Mouse (Mus musculus) hindbrain, postnatal 0 days (tissue): ENCODE measurements at regions not wholly inside any gene's neighbourhood (a gene's known extent, or its start where the extent isn't known, plus 50 kb on each side); places are given as distances from the start of the nearest gene placed in this dataset.
"Not testable (repeated sequence)": the region's sequence is repeated elsewhere in the genome, so short reads cannot be mapped to it uniquely, and the experiment has no call there.

Experiments used
- ATAC-seq: fragments of 200-750 bp; cut with Nextera tagmentation; 2 replicates; pipeline ENCODE4 v1.8.0; 2017; ENCODE audit warnings: mild to moderate bottlenecking, moderate TSS enrichment, moderate library complexity
- DNase-seq: peaks from one replicate; pipeline ENCODE4 v3.0.0-alpha.2; 2015; ENCODE audit warnings: low spot score
- H3K27ac ChIP-seq: fragments of 300-500 bp; sonication (generic); 2 replicates; pipeline ENCODE4 v1.5.1; 2014; ENCODE audit warnings: mild to moderate bottlenecking
- H3K27me3 ChIP-seq: fragments of 300-500 bp; sonication (generic); 2 replicates; pipeline ENCODE4 v1.6.1; 2014; ENCODE audit warnings: low read length, mixed read lengths; ENCODE audit not compliant: insufficient read depth
- H3K36me3 ChIP-seq: fragments of 300-500 bp; sonication (generic); 2 replicates; pipeline ENCODE4 v1.6.1; 2014; ENCODE audit warnings: low read length, mixed read lengths; ENCODE audit not compliant: insufficient read depth
- H3K4me1 ChIP-seq: fragments of 300-500 bp; sonication (generic); 2 replicates; pipeline ENCODE4 v1.6.1; 2014; ENCODE audit warnings: antibody characterized with exemption, low read length, mixed read lengths; ENCODE audit not compliant: insufficient read depth
- H3K4me2 ChIP-seq: fragments of 300-500 bp; sonication (generic); 2 replicates; pipeline ENCODE4 v1.6.1; 2014; ENCODE audit warnings: low read depth, mild to moderate bottlenecking, low read length, moderate library complexity, mixed read lengths
- H3K4me3 ChIP-seq: fragments of 300-500 bp; sonication (generic); 2 replicates; pipeline ENCODE4 v1.5.1; 2014; ENCODE audit warnings: low read length
- H3K9ac ChIP-seq: fragments of 300-500 bp; sonication (generic); replicated peaks from 2 replicates; pipeline ENCODE4 v1.6.1; 2014; ENCODE audit warnings: mild to moderate bottlenecking, low read length, moderate library complexity, mixed read lengths
- H3K9me3 ChIP-seq: fragments of 300-500 bp; sonication (generic); 2 replicates; pipeline ENCODE4 v1.6.1; 2016; ENCODE audit warnings: low read length, mixed read lengths
- CTCF ChIP-seq: IDR thresholded peaks from 2 replicates; pipeline ENCODE4 v1.5.1; 2016; ENCODE audit warnings: antibody characterized with exemption, control low read depth, low read depth
- WGBS: fragments of 180-500 bp; shearing (Covaris S2); extraction: QIAGEN DNeasy Blood & Tissue Kit; methylation state at CpG from one replicate; pipeline ENCODE4 v1.1.7; 2014; 5-methylcytosine and 5-hydroxymethylcytosine counted together

DNA sequence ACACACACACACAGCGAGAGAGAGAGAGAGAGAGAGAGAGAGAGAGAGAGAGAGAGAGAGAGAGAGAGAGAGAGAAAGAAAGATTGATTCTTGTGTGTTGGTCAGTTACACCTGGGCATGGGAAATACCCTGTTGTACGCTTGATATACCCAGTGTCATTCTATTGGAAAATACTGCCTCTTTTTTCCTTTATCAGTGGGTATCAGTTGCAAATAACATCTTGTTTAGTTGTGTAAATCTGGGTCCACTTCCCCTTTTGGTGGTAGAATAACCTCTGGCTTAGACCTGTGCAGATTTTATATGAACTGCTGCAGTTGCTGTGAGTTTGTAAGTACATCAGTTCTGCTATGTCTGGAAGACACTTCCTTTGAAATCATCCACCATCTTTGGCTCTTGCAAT is 373.4 kb upstream of the Ccdc54 start:
- DNase-seq, result no peak
- TF ChIP-seq CTCF, result no peak
- no peak overlapping the region for H3K4me2 ChIP-seq

DNA sequence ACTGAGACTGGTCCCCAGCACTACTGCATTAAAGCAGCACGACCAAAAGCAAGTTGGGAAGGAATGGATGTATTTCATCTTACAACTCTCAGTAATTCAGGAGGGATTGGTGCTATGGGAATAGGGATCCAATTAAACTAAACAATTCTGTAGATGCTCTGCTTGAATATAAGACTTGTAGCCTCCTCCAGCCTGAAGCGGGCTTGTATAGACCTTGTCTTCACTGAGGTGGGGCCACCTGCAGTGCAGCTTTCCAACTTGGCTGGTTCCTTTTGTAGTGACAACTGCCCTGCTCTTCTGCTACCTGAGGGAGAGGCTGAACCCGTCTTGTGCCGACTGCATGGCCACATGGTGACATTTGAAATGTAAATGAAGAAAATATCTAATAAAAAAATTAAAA is 353.1 kb upstream of the Ccdc54 start:
- no peaks in the 10 kb centered on the region for H3K36me3 ChIP-seq
- DNase-seq, result no peak
- no peak overlapping the region for H3K4me3 ChIP-seq
- no peak for TF ChIP-seq CTCF
- ATAC-seq, result no peak
- no peaks in the 10 kb centered on the region for H3K9me3 ChIP-seq
- H3K27ac ChIP-seq, result no peak overlapping the region
- WGBS, result 70% methylated on average over 4 of the region's 4 CpGs
- H3K4me1 ChIP-seq, result no peaks in the 10 kb centered on the region
- H3K9ac ChIP-seq, result no peak overlapping the region
- no peaks in the 10 kb centered on the region for H3K27me3 ChIP-seq
- H3K4me2 ChIP-seq, result no peak overlapping the region

More for the DNA sequence above, 373.4 kb upstream of the Ccdc54 start:
- 89% methylated on average over 1 of the region's 2 CpGs for WGBS
- Histone ChIP-seq H3K4me1 (no peaks in the 10 kb centered on the region), H3K9me3 (no peaks in the 10 kb centered on the region), H3K27ac (no peak overlapping the region), H3K36me3 (no peaks in the 10 kb centered on the region), H3K9ac (no peak overlapping the region), H3K27me3 (no peaks in the 10 kb centered on the region), H3K4me3 (no peak overlapping the region)
- no peak for ATAC-seq

DNA sequence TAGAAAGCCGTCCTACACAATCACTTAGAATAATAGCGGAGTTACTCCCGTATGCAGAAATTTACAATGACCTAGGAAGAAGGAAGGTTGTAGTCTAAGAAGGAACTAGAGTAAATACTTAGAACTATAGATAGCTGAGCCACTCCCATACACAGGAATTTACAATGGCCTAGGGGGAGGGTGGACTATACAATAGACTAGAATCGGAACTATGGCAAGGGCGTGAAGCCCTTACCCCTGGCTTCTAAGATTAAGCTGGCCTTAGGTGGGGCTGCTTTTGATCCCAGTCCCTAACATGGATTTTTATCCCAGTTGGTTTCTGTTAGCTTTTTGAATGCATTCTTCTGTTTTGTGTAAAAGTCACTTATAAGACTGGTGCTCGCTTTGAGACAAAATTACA is 352.6 kb upstream of the Ccdc54 start:
- not testable (repeated sequence) for H3K4me3 ChIP-seq, H3K4me2 ChIP-seq, H3K4me1 ChIP-seq, H3K27ac ChIP-seq, H3K9ac ChIP-seq, H3K27me3 ChIP-seq, ATAC-seq, H3K9me3 ChIP-seq, DNase-seq, H3K36me3 ChIP-seq
- 94% methylated on average over 6 of the region's 6 CpGs for WGBS

DNA sequence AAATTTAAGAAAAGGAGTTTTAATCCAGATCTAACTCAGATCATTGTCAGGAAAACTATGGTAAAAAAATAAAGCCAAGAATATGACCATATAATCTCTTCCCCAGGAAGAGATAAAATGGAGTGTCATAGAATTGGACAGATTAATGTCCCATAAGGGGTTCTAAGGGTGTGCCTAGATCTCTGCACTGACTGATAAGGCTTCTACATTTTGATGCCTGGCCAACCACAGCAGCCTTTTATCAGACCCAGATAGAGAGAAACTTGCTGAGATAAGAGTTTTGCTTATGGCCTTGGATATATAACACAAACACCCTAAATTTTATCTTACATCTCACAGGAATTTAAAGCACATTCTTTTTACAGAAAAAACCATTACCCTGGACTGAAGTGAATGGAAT is 351.3 kb upstream of the Ccdc54 start:
- H3K9me3 ChIP-seq, result no peaks in the 10 kb centered on the region
- no peak overlapping the region for H3K4me2 ChIP-seq
- no peak overlapping the region for H3K27ac ChIP-seq
- no peak overlapping the region for H3K9ac ChIP-seq
- no peak for TF ChIP-seq CTCF
- H3K36me3 ChIP-seq, result no peaks in the 10 kb centered on the region
- ATAC-seq (no peak), DNase-seq (no peak)
- H3K4me3 ChIP-seq, result no peak overlapping the region
- no peaks in the 10 kb centered on the region for H3K4me1 ChIP-seq
- no peaks in the 10 kb centered on the region for H3K27me3 ChIP-seq

DNA sequence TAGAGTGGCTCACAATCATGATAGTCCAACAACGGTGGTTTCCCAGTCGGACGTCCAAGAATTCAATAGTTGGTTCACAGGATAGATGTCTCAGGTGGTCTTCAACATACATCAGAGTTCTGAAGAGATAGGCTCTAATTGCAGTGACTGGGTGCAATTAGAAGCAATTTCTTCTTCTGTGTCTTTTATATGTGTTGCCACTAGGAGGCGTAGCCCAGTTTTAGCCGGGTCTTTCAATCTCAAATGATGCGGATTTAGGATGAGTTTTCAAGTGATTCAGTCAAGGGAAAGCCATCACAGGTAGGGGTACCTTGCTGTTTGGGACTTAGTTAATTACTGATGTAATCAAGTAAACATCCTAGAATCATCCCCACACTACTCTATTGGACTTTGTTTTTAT is 348.4 kb upstream of the Ccdc54 start:
- TF ChIP-seq CTCF, result 0 out of 2 replicates have a peak, but pooled peaks have one; percentile 6
- Histone ChIP-seq H3K4me3 (no peak overlapping the region), H3K27ac (no peak overlapping the region), H3K9me3 (no peaks in the 10 kb centered on the region), H3K9ac (no peak overlapping the region), H3K4me1 (no peaks in the 10 kb centered on the region), H3K36me3 (no peaks in the 10 kb centered on the region), H3K27me3 (no peaks in the 10 kb centered on the region), H3K4me2 (no peak overlapping the region)
- ATAC-seq (no peak), DNase-seq (no peak)
- 41% methylated on average over 6 of the region's 6 CpGs for WGBS

DNA sequence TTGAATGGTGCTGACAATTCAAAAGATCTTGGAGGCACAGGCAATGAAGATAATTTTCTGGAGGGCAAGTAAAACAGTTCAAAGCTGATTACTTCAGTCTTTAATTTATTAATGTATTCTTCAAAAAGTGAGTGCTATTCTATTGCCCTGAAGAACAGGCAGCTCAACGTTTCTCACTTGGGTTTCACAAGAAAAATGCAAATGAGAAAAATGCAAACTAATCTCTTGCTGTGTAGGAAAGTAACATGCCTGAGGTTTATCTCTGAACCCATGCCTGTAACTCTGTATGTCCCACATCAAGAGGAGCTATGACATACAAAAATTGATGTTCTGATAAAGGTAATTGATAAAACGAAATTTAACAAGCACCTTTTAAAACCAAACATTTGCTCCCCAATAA is 316.8 kb upstream of the Ccdc54 start:
- H3K27ac ChIP-seq, result no peak overlapping the region
- WGBS, result 36% methylated on average over 2 of the region's 2 CpGs
- no peaks in the 10 kb centered on the region for H3K4me1 ChIP-seq
- no peak overlapping the region for H3K4me3 ChIP-seq
- H3K27me3 ChIP-seq, result no peaks in the 10 kb centered on the region
- H3K9me3 ChIP-seq, result no peaks in the 10 kb centered on the region
- DNase-seq, result no peak
- TF ChIP-seq CTCF, result no peak
- no peak overlapping the region for H3K9ac ChIP-seq
- H3K36me3 ChIP-seq, result no peaks in the 10 kb centered on the region
- H3K4me2 ChIP-seq, result no peak overlapping the region
- ATAC-seq, result no peak

DNA sequence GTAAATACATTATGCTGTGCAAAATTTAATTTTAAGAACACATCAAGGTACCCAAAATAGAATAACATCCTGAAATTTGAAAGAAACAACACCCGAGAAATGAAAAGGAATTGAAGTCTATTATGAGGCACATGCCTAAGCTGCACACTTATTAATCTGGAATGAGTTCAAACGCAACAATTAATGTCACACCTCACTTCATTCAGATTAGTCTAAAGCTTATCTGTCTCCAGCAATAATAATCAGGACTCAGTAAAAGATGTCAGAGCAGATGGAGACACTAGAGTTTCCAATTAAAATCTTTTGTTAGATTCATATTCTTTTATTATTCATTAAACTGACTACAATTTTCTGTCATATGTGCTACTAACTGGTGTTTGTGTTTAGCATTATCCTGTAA is 308.2 kb upstream of the Ccdc54 start:
- Histone ChIP-seq H3K4me3 (no peak overlapping the region), H3K4me1 (no peaks in the 10 kb centered on the region), H3K9ac (no peak overlapping the region), H3K27me3 (no peaks in the 10 kb centered on the region), H3K36me3 (no peaks in the 10 kb centered on the region), H3K27ac (no peak overlapping the region), H3K9me3 (no peaks in the 10 kb centered on the region), H3K4me2 (no peak overlapping the region)
- no peak for DNase-seq
- no peak for ATAC-seq
- no peak for TF ChIP-seq CTCF
- 63% methylated on average over 2 of the region's 2 CpGs for WGBS
